In the genomic region with DNA sequence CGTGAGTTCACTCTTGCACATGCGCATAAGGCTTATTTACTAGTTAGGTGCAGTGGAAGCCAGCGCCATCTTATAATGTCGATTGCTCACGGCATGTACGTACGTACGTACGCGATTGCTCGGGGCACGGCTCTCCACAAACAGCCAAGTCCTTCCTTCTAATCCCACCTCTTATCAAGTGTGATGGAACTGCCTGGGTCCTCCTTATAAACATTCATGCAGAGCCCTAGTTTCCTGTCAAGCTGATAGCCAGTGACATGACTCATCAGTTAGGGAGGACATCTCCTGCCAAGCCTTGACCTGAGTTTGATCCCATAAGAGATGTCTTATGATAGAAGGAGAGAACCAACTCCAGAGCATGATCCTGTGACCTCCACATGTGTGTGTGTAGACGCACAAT, we compare ENCODE assay signal across 23 mouse cellular contexts. TPM values are rescaled to one million over a fixed set of nuclear protein-coding genes. Genes with fewer than 3 reads are reported as not detected.
A peak's percentile ranks its signal among the peaks of the same experiment; 100 is the strongest.
DNase-seq lines count a peak whose midpoint lies in the region; ATAC-seq and TF ChIP-seq lines count a peak whose summit lies in the region.
"Had no signal": no experiment of that assay in that cellular context is flagged by ENCODE, and none has a peak within 500 bp of the region (broad histone marks: within the 10 kb centered on the region; RNA-seq: fewer than 3 reads in every experiment).

No protein-coding gene starts in this region.

- peaks cover 0 to 17% of the 10 kb centered on the region in 2 experiments; a peak in 2 of 4 replicates for H3K36me3 ChIP-seq in MEL (ENCODE audit: control insufficient read depth in 1 of 2, insufficient read depth in 2 of 2, low read length in 2 of 2)
- peaks cover 9% of the 10 kb centered on the region; the same call in 1 of the 2 replicates for H3K36me3 ChIP-seq in liver, embryonic 13.5 days
- H3K36me3 ChIP-seq in liver, postnatal 0 days (replicated peaks; ENCODE audit: insufficient read depth, low read length): peaks cover 13% of the 10 kb centered on the region; the same call in 1 of the 2 replicates
- H3K36me3 ChIP-seq in hindbrain, embryonic 11.5 days (ENCODE audit: control insufficient read depth, insufficient read depth, low read length): no peaks in the 10 kb centered on the region
- H3K36me3 ChIP-seq in hindbrain, embryonic 14.5 days (replicated peaks; ENCODE audit: control insufficient read depth, insufficient read depth): no peaks in the 10 kb centered on the region
- H3K36me3 ChIP-seq: embryonic facial prominence, embryonic 12.5 days; intestine, embryonic 15.5 days had no signal

- WGBS in liver, embryonic 13.5 days (ENCODE audit: insufficient replicate concordance): 83% methylated on average over 13 of the region's 13 CpGs
- WGBS in liver, postnatal 0 days (ENCODE audit: insufficient replicate concordance): 88% methylated on average over 13 of the region's 13 CpGs
- WGBS in hindbrain, embryonic 11.5 days: 95% methylated on average over 13 of the region's 13 CpGs
- 97% methylated on average over 13 of the region's 13 CpGs for WGBS in hindbrain, embryonic 14.5 days

- TF ChIP-seq RAD21 in MEL (IDR thresholded peaks at IDR 0.05; ENCODE audit: low read depth, low read length): no peak

- no peaks in the 10 kb centered on the region for H3K27me3 ChIP-seq in MEL (ENCODE audit: control insufficient read depth in 1 of 2, insufficient read depth in 2 of 2, low read length in 2 of 2)
- no peaks in the 10 kb centered on the region for H3K27me3 ChIP-seq in liver, embryonic 13.5 days
- no peaks in the 10 kb centered on the region for H3K27me3 ChIP-seq in liver, postnatal 0 days (ENCODE audit: insufficient read depth, low read length)
- no peaks in the 10 kb centered on the region for H3K27me3 ChIP-seq in hindbrain, embryonic 11.5 days (ENCODE audit: control insufficient read depth, insufficient read depth, low read length)
- H3K27me3 ChIP-seq in hindbrain, embryonic 14.5 days (ENCODE audit: control insufficient read depth, insufficient read depth, low read length): no peaks in the 10 kb centered on the region
- H3K27me3 ChIP-seq: CH12.LX; embryonic facial prominence, embryonic 12.5 days; forebrain, embryonic 13.5 days; heart, embryonic 13.5 days; hindbrain, embryonic 13.5 days; intestine, embryonic 15.5 days; Patski had no signal

- no peak overlapping the region for H3K27ac ChIP-seq in MEL (ENCODE audit: control insufficient read depth, low read depth, low read length)
- peak overlapping the region; percentile 50; the same call in 1 of the 2 replicates for H3K27ac ChIP-seq in liver, embryonic 13.5 days
- no peak overlapping the region for H3K27ac ChIP-seq in liver, postnatal 0 days (ENCODE audit: low read depth)
- H3K27ac ChIP-seq in hindbrain, embryonic 11.5 days (ENCODE audit: low read depth, low read length): no peak overlapping the region
- H3K27ac ChIP-seq in hindbrain, embryonic 14.5 days: no peak overlapping the region
- H3K27ac ChIP-seq: embryonic facial prominence, embryonic 12.5 days; forebrain, embryonic 13.5 days; gastrocnemius, adult 2 months; heart, embryonic 13.5 days; hindbrain, embryonic 13.5 days; intestine, embryonic 15.5 days had no signal

- no peaks in the 10 kb centered on the region for H3K79me2 ChIP-seq in MEL (ENCODE audit: control insufficient read depth, insufficient read depth, low read length, poor library complexity)

- no peaks in the 10 kb centered on the region for H3K9me3 ChIP-seq in MEL (replicated peaks; ENCODE audit: insufficient read depth, low read length)
- H3K9me3 ChIP-seq in liver, embryonic 13.5 days (replicated peaks): no peaks in the 10 kb centered on the region
- no peaks in the 10 kb centered on the region for H3K9me3 ChIP-seq in liver, postnatal 0 days (ENCODE audit: low read length)
- H3K9me3 ChIP-seq in hindbrain, embryonic 11.5 days (ENCODE audit: control insufficient read depth, low read length): no peaks in the 10 kb centered on the region
- no peaks in the 10 kb centered on the region for H3K9me3 ChIP-seq in hindbrain, embryonic 14.5 days (ENCODE audit: control insufficient read depth, low read length)
- H3K9me3 ChIP-seq: embryonic facial prominence, embryonic 12.5 days; forebrain, embryonic 13.5 days; heart, embryonic 13.5 days; hindbrain, embryonic 13.5 days; intestine, embryonic 15.5 days had no signal

- no peak for TF ChIP-seq CTCF in MEL (IDR thresholded peaks at IDR 0.05 in 2 of 3, conservative IDR thresholded peaks at IDR 0.05 in 1 of 3; ENCODE audit: control insufficient read depth in 1 of 3, insufficient read depth in 1 of 3, low read depth in 2 of 3, low read length in 3 of 3, poor library complexity in 1 of 3, severe bottlenecking in 1 of 3)
- TF ChIP-seq CTCF in liver, postnatal 0 days (IDR thresholded peaks at IDR 0.05; ENCODE audit: low read depth): no peak

- H3K4me3 ChIP-seq in MEL (ENCODE audit: control insufficient read depth in 1 of 2, insufficient read depth in 1 of 2, low read depth in 2 of 2, low read length in 2 of 2): no peak overlapping the region
- H3K4me3 ChIP-seq in liver, embryonic 13.5 days (replicated peaks): no peak overlapping the region
- no peak overlapping the region for H3K4me3 ChIP-seq in liver, postnatal 0 days (ENCODE audit: low read depth, low read length)
- no peak overlapping the region for H3K4me3 ChIP-seq in hindbrain, embryonic 11.5 days (ENCODE audit: low read depth, low read length)
- no peak overlapping the region for H3K4me3 ChIP-seq in hindbrain, embryonic 14.5 days (replicated peaks; ENCODE audit: low read length)
- H3K4me3 ChIP-seq: embryonic facial prominence, embryonic 12.5 days; forebrain, embryonic 13.5 days; gastrocnemius, adult 2 months; heart, embryonic 13.5 days; hindbrain, embryonic 13.5 days; intestine, embryonic 15.5 days had no signal

- peak; percentile 51 for DNase-seq in heart, adult 11 months
- no peak for DNase-seq in heart, postnatal 4 days
- DNase-seq in MEL (ENCODE audit: low read depth, low spot score): peak; percentile 51
- DNase-seq in liver, embryonic 13.5 days: no peak
- DNase-seq in liver, postnatal 0 days: no peak
- DNase-seq in hindbrain, embryonic 11.5 days (ENCODE audit: low spot score): no peak
- DNase-seq in Muller cell, postnatal 12 days (ENCODE audit: inconsistent ontology term): no peak
- DNase-seq in hindbrain, embryonic 14.5 days (ENCODE audit: low spot score): no peak
- DNase-seq: adrenal gland, adult 2 months; adrenal gland, postnatal 25 days; cerebellum, adult 8-10 months; cerebellum, postnatal 14 days; forebrain, postnatal 0 days; gastrocnemius, adult 2 months; gastrocnemius, postnatal 25 days; heart, postnatal 36 days had no signal

- H3K9ac ChIP-seq in MEL (ENCODE audit: control insufficient read depth, low read depth, low read length, poor library complexity, severe bottlenecking): no peak overlapping the region
- H3K9ac ChIP-seq in liver, embryonic 13.5 days: no peak overlapping the region
- H3K9ac ChIP-seq in liver, postnatal 0 days (replicated peaks): no peak overlapping the region
- no peak overlapping the region for H3K9ac ChIP-seq in hindbrain, embryonic 11.5 days (ENCODE audit: low read depth, low read length)
- H3K9ac ChIP-seq in hindbrain, embryonic 14.5 days: no peak overlapping the region
- H3K9ac ChIP-seq: embryonic facial prominence, embryonic 12.5 days; forebrain, embryonic 13.5 days; forebrain, postnatal 0 days; heart, embryonic 13.5 days; hindbrain, embryonic 13.5 days; intestine, embryonic 15.5 days had no signal

- TF ChIP-seq POLR2A in MEL (IDR thresholded peaks at IDR 0.05; ENCODE audit: control insufficient read depth in 1 of 2, insufficient read depth in 1 of 2, low read depth in 1 of 2, low read length in 2 of 2, poor library complexity in 1 of 2): no peak

- TF ChIP-seq EP300 in MEL (IDR thresholded peaks at IDR 0.05; ENCODE audit: low read depth in 1 of 2, low read length in 2 of 2): peak; percentile 61
- TF ChIP-seq EP300 in liver, postnatal 0 days (IDR thresholded peaks at IDR 0.05; ENCODE audit: low read depth): no peak

- H3K4me1 ChIP-seq in MEL (ENCODE audit: control insufficient read depth in 1 of 2, insufficient read depth in 2 of 2, low read length in 2 of 2): peaks cover 8 to 20% of the 10 kb centered on the region in 2 experiments
- H3K4me1 ChIP-seq in liver, embryonic 13.5 days (replicated peaks): peaks cover 25% of the 10 kb centered on the region
- H3K4me1 ChIP-seq in liver, postnatal 0 days (ENCODE audit: insufficient read depth): peaks cover 5% of the 10 kb centered on the region; the same call in 1 of the 2 replicates
- H3K4me1 ChIP-seq in hindbrain, embryonic 11.5 days (replicated peaks; ENCODE audit: control insufficient read depth, insufficient read depth, low read length): no peaks in the 10 kb centered on the region
- H3K4me1 ChIP-seq in hindbrain, embryonic 14.5 days (replicated peaks; ENCODE audit: control insufficient read depth, insufficient read depth, low read length): no peaks in the 10 kb centered on the region
- H3K4me1 ChIP-seq: embryonic facial prominence, embryonic 12.5 days; forebrain, embryonic 13.5 days; heart, embryonic 13.5 days; hindbrain, embryonic 13.5 days; intestine, embryonic 15.5 days had no signal

- ATAC-seq in liver, embryonic 13.5 days (ENCODE audit: low read depth): peak; percentile 74
- ATAC-seq in liver, postnatal 0 days: peak; percentile 40; the same call in 1 of the 2 replicates
- ATAC-seq in hindbrain, embryonic 11.5 days (ENCODE audit: low FRiP score): no peak
- no peak for ATAC-seq in hindbrain, embryonic 14.5 days (ENCODE audit: low FRiP score)
- ATAC-seq: forebrain, embryonic 13.5 days; forebrain, postnatal 0 days; intestine, embryonic 15.5 days; Patski had no signal

- no peak overlapping the region for H3K4me2 ChIP-seq in liver, embryonic 13.5 days
- H3K4me2 ChIP-seq in liver, postnatal 0 days (ENCODE audit: low read depth, low read length): no peak overlapping the region
- no peak overlapping the region for H3K4me2 ChIP-seq in hindbrain, embryonic 11.5 days (replicated peaks; ENCODE audit: low read depth, low read length)
- H3K4me2 ChIP-seq in hindbrain, embryonic 14.5 days (replicated peaks): no peak overlapping the region
- H3K4me2 ChIP-seq: embryonic facial prominence, embryonic 12.5 days; forebrain, embryonic 13.5 days; heart, embryonic 13.5 days; hindbrain, embryonic 13.5 days; intestine, embryonic 15.5 days had no signal

RNA-seq across cellular contexts. Expression of gene Zfand4, which starts 17.0 kb away (rescaled TPM):
- total RNA-seq in heart, postnatal 4 days (2021): 1 to 10 TPM; 6.0 to 7.5 TPM
- total RNA-seq in MEL (2012; rRNA removed): 4.3 and 4.4 TPM in 2 replicates
- polyA plus RNA-seq in MEL (2012; ENCODE audit: insufficient read depth in 1 of 2, insufficient read length in 2 of 2, low read depth in 1 of 2, low replicate concordance in 2 of 2, missing spikeins in 1 of 2): 1 to 10 TPM in 1 of 2 experiments, not detected in 1; 5.5 TPM
- 4.9 and 5.9 TPM in 2 replicates for polyA plus RNA-seq in liver, embryonic 13.5 days (2015; fragmentation: Nextera tagmentation; extraction: Ambion mirVana)
- 4.9 and 5.7 TPM in 2 replicates for polyA plus RNA-seq in liver, postnatal 0 days (2015; fragmentation: Nextera tagmentation; extraction: Ambion mirVana)
- 8.1 and 9.4 TPM in 2 replicates for polyA plus RNA-seq in hindbrain, embryonic 11.5 days (2014; fragmentation: Nextera tagmentation; extraction: Ambion mirVana)
- 6.7 and 7.4 TPM in 2 replicates for polyA plus RNA-seq in hindbrain, embryonic 14.5 days (2014; fragmentation: Nextera tagmentation; extraction: Ambion mirVana)

RNA-seq across cellular contexts. Expression of gene March8, which starts 56.8 kb away (rescaled TPM):
- total RNA-seq in heart, postnatal 4 days (2021): 10 to 100 TPM; 42.2 to 43.0 TPM
- 20.8 and 22.7 TPM in 2 replicates for total RNA-seq in MEL (2012; rRNA removed)
- polyA plus RNA-seq in MEL (2012; ENCODE audit: insufficient read depth in 1 of 2, insufficient read length in 2 of 2, low read depth in 1 of 2, low replicate concordance in 2 of 2, missing spikeins in 1 of 2): 10 to 100 TPM in 1 of 2 experiments, not detected in 1; 24.9 TPM
- polyA plus RNA-seq in liver, embryonic 13.5 days (2015; fragmentation: Nextera tagmentation; extraction: Ambion mirVana): 76.9 and 92.7 TPM in 2 replicates
- 36.4 and 40.5 TPM in 2 replicates for polyA plus RNA-seq in liver, postnatal 0 days (2015; fragmentation: Nextera tagmentation; extraction: Ambion mirVana)
- 47.9 and 52.8 TPM in 2 replicates for polyA plus RNA-seq in hindbrain, embryonic 11.5 days (2014; fragmentation: Nextera tagmentation; extraction: Ambion mirVana)
- 69.4 and 74.3 TPM in 2 replicates for polyA plus RNA-seq in hindbrain, embryonic 14.5 days (2014; fragmentation: Nextera tagmentation; extraction: Ambion mirVana)

Comparison
In these comparisons a context has a peak if more than half of its experiments do, and no peak if none do; other contexts are left out.
1. DNase-seq: peak in heart, adult 11 months (single experiment) and MEL (single experiment); none in heart, postnatal 4 days (single experiment), liver, embryonic 13.5 days (single experiment), liver, postnatal 0 days (single experiment), hindbrain, embryonic 11.5 days (single experiment), Muller cell, postnatal 12 days (single experiment) and hindbrain, embryonic 14.5 days (single experiment).
2. ATAC-seq: peak in liver, embryonic 13.5 days (single experiment) and liver, postnatal 0 days (single experiment); none in hindbrain, embryonic 11.5 days (single experiment) and hindbrain, embryonic 14.5 days (single experiment).